Mouse (Mus musculus) intestine, postnatal 0 days (tissue): ENCODE results near the gene Trio. TPM values are rescaled to one million over a fixed set of nuclear protein-coding genes. Genes with fewer than 3 reads are reported as not detected.

Experiments used
- ATAC-seq: fragments of 200-750 bp; cut with Nextera tagmentation; 2 replicates; pipeline ENCODE4 v1.8.0; 2017; ENCODE audit warnings: mild to moderate bottlenecking, moderate TSS enrichment, moderate library complexity
- H3K27ac ChIP-seq: fragments of 300-500 bp; sonication (generic); 2 replicates; pipeline ENCODE4 v1.5.1; 2014; ENCODE audit warnings: mild to moderate bottlenecking, low read depth, low read length, moderate library complexity
- H3K27me3 ChIP-seq: fragments of 300-500 bp; sonication (generic); replicated peaks from 2 replicates; pipeline ENCODE4 v1.6.1; 2014; ENCODE audit warnings: low read length, mixed read lengths; ENCODE audit not compliant: control insufficient read depth, insufficient read depth
- H3K36me3 ChIP-seq: fragments of 300-500 bp; sonication (generic); 2 replicates; pipeline ENCODE4 v1.6.1; 2014; ENCODE audit warnings: mild to moderate bottlenecking, moderate library complexity; ENCODE audit not compliant: control insufficient read depth, insufficient read depth
- H3K4me1 ChIP-seq: fragments of 300-500 bp; sonication (generic); replicated peaks from 2 replicates; pipeline ENCODE4 v1.6.1; 2014; ENCODE audit warnings: antibody characterized with exemption, low read length, mixed read lengths; ENCODE audit not compliant: control insufficient read depth, insufficient read depth
- H3K4me2 ChIP-seq: fragments of 300-500 bp; sonication (generic); replicated peaks from 2 replicates; pipeline ENCODE4 v1.6.1; 2014; ENCODE audit warnings: low read depth, mild to moderate bottlenecking, moderate library complexity
- H3K4me3 ChIP-seq: fragments of 300-500 bp; sonication (generic); 2 replicates; pipeline ENCODE4 v1.5.1; 2014; ENCODE audit warnings: low read depth, low read length
- H3K9ac ChIP-seq: fragments of 300-500 bp; sonication (generic); 2 replicates; pipeline ENCODE4 v1.6.1; 2014; ENCODE audit warnings: mild to moderate bottlenecking, low read depth, low read length
- H3K9me3 ChIP-seq: fragments of 300-500 bp; sonication (generic); 2 replicates; pipeline ENCODE4 v1.6.1; 2016; ENCODE audit warnings: mixed run types; ENCODE audit not compliant: control insufficient read depth
- CTCF ChIP-seq: sonication (generic); IDR thresholded peaks from 2 replicates; pipeline ENCODE4 v1.5.1; 2016; ENCODE audit warnings: low read depth, mild to moderate bottlenecking, control low read depth, antibody characterized with exemption, moderate library complexity
- WGBS: fragments of 180-500 bp; shearing (Covaris S2); extraction: QIAGEN DNeasy Blood & Tissue Kit; methylation state at CpG from one replicate; pipeline ENCODE4 v1.1.7; 2014; 5-methylcytosine and 5-hydroxymethylcytosine counted together
- polyA plus RNA-seq: library from polyadenylated mRNA; unstranded; fragments of >200 nt; fragmentation: Nextera tagmentation; extraction: Ambion mirVana; gene quantifications from 2 replicates; pipeline ENCODE4 v1.2.1, GENCODE M21; 2015

Gene Trio
- polyA plus RNA-seq, 1 experiment from 2014 or later: 10.0 TPM

DNA sequence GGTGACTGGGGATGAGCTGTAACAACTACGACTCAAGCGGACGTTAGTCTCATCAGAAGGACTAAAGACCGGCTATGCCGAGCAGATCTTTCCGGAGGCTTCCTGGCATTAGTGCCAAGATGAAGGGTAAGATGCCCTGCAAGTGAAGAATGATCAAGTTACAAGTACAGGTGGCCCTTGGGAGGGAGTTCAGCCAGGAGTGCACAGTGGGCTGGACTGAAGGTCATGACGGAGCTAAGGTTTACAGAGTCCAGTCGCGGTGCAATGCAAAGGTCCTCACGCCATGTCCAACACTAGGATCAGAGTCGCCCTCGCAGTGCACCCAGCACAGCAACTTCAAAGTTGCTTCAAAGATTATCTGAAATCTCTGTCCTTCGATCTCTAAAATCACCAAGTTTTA lies 45.2 kb downstream of the Trio start:
- Histone ChIP-seq H3K36me3 (no peaks in the 10 kb centered on the region), H3K4me1 (peaks cover 4% of the 10 kb centered on the region; the same call in 1 of the 2 replicates), H3K9ac (no peak overlapping the region), H3K4me2 (no peak overlapping the region), H3K27ac (no peak overlapping the region), H3K27me3 (no peaks in the 10 kb centered on the region), H3K9me3 (no peaks in the 10 kb centered on the region), H3K4me3 (no peak overlapping the region)
- no peak for TF ChIP-seq CTCF
- WGBS: 83% methylated on average over 13 of the region's 13 CpGs
- ATAC-seq: no peak

DNA sequence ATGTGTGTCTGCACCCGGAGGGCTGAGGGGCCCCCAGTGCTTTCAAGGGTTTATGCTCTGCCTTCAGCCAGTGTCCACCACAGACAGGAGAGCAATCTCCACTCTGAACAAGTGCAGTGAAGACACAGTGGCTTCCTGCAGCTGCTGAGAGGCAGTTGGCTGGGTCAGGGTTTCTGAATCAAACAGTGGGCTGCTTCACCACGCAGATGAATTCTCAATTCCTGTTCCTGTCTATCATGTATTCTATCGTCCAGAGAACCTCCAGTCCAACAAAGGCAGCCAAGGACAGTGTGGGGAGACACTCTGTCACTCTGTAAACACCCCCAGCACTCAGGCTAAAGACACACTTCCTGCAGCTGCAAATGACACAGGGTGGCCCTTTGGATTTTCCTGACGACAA lies 48.7 kb downstream of the Trio start:
- Histone ChIP-seq H3K27ac (peak overlapping the region; percentile 41; the same call in 1 of the 2 replicates), H3K36me3 (no peaks in the 10 kb centered on the region), H3K27me3 (no peaks in the 10 kb centered on the region), H3K4me1 (peaks cover 4% of the 10 kb centered on the region; the same call in 1 of the 2 replicates), H3K4me2 (no peak overlapping the region), H3K4me3 (no peak overlapping the region), H3K9me3 (no peaks in the 10 kb centered on the region), H3K9ac (no peak overlapping the region)
- ATAC-seq: peak; percentile 69
- 20% methylated on average over 4 of the region's 4 CpGs for WGBS
- TF ChIP-seq CTCF: no peak

DNA sequence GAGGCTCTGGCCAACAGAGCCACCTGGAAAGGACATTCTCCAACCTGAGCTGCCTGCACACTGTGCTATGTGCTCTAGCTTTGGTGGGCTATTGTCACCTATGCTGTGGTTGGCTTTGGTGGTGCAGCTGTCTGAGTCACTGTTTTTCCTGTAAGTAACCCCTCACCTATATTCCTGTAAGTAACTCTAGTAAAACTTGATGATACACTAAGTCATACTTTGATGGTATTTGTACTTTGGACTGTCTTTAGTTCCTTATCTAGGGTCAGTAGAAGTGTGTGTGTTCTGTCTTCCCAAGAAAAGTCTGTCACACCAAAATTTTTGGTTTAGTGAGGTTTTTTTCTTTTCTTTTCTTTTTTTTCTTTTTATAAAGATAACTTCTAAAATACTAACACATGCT lies 49.3 kb downstream of the Trio start:
- no peaks in the 10 kb centered on the region for H3K9me3 ChIP-seq
- H3K9ac ChIP-seq: no peak overlapping the region
- ATAC-seq: peak; percentile 76
- H3K4me2 ChIP-seq: no peak overlapping the region
- H3K27ac ChIP-seq: peak overlapping the region; percentile 10; the same call in 1 of the 2 replicates
- no peaks in the 10 kb centered on the region for H3K36me3 ChIP-seq
- H3K27me3 ChIP-seq: no peaks in the 10 kb centered on the region
- no peak overlapping the region for H3K4me3 ChIP-seq
- peaks cover 4% of the 10 kb centered on the region; the same call in 1 of the 2 replicates for H3K4me1 ChIP-seq
- no peak for TF ChIP-seq CTCF

DNA sequence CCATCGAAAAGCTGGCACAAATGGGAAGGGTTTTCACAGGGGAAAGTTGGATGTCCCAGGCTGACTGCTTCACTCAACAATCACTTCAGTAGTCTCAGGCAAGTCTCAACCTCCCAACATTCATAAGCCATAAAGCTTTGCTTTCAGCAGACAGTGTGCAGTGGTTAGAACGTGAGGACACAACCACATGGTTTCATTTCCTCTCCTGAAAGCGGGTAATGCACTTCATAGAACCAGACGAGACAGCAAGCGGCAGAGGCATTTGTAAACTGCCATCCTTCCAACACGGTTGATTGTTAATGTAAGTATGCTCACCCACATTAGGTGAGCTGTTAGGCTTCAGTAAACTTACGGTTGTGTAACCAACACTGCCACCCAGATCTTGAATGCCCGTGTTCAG lies 51.0 kb downstream of the Trio start:
- Histone ChIP-seq H3K4me1 (peaks cover 4% of the 10 kb centered on the region; the same call in 1 of the 2 replicates), H3K4me2 (no peak overlapping the region), H3K27ac (no peak overlapping the region), H3K9ac (no peak overlapping the region), H3K27me3 (no peaks in the 10 kb centered on the region), H3K36me3 (no peaks in the 10 kb centered on the region), H3K4me3 (no peak overlapping the region), H3K9me3 (no peaks in the 10 kb centered on the region)
- 79% methylated on average over 8 of the region's 8 CpGs for WGBS
- ATAC-seq: no peak
- no peak for TF ChIP-seq CTCF

DNA sequence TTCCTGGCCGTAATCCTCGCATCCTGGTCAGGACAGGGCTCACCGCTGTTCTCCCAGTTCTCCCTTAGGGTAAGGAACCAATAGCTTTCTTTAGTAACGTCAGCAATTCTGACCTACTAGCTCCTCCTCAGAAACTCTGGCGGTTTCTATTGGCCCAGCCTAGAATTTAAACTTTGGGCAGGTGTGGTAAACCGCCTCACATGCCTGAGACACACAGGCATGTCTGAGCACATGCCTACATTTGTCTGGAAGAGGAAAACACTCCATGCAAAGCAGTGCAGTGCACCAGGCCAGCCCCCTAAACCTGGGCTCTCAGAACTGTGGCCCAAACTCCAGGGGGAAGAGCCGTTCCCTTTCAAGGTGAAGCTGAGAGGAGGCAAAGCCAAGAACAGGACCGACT lies 57.5 kb downstream of the Trio start:
- no peak overlapping the region for H3K27ac ChIP-seq
- no peak for ATAC-seq
- no peak overlapping the region for H3K4me3 ChIP-seq
- no peaks in the 10 kb centered on the region for H3K36me3 ChIP-seq
- no peaks in the 10 kb centered on the region for H3K27me3 ChIP-seq
- 78% methylated on average over 8 of the region's 8 CpGs for WGBS
- H3K9me3 ChIP-seq: no peaks in the 10 kb centered on the region
- H3K9ac ChIP-seq: no peak overlapping the region
- H3K4me2 ChIP-seq: no peak overlapping the region
- H3K4me1 ChIP-seq: no peaks in the 10 kb centered on the region
- no peak for TF ChIP-seq CTCF

DNA sequence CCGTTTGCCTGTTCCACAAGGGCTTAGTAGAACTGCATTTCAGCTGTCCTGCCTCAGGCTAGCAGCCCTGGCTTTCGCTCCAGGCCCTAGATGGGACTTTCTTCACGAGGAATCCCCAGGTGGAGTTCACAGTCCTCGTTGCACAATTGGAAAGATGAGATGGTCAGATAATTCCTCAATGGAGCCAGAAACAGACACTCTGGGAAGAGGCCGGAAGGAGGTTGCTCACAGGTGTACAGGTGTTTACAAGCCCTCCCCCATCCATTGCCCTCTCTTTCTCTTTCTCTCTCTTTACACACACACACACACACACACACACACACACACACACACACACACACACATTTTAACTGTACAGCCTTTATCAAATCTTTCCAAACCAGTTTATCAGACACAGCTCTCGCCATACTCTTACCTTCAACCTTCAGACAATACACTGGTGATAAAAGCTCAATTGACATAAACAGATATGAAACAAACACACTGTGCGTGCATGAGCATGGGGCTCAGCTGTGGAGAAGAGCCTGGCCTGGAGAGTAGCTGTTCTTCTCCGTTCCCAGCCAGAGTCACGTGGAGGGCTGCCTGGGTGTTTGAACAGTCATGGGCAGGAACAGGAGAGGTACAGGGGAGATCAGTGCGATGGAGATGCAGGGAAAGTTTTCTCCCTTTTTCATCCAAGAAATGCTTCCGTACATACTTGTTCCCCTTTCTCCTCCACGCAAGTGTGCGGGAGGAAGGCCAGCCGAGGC lies 58.3 kb downstream of the Trio start:
- no peaks in the 10 kb centered on the region for H3K36me3 ChIP-seq
- no peak overlapping the region for H3K27ac ChIP-seq
- H3K9ac ChIP-seq: no peak overlapping the region
- 53% methylated on average over 14 of the region's 14 CpGs for WGBS
- H3K4me1 ChIP-seq: no peaks in the 10 kb centered on the region
- H3K4me2 ChIP-seq: no peak overlapping the region
- peak; percentile 80 for ATAC-seq
- no peaks in the 10 kb centered on the region for H3K9me3 ChIP-seq
- no peak for TF ChIP-seq CTCF
- H3K4me3 ChIP-seq: no peak overlapping the region
- no peaks in the 10 kb centered on the region for H3K27me3 ChIP-seq
